Mouse (Mus musculus) liver, postnatal 0 days (tissue): ENCODE data around the gene Natd1. TPM values are rescaled to one million over a fixed set of nuclear protein-coding genes. Genes with fewer than 3 reads are reported as not detected.

Experiments used
- ATAC-seq: fragments of 200-750 bp; cut with Nextera tagmentation; 2 replicates; pipeline ENCODE4 v1.8.0; 2017; ENCODE audit warnings: mild to moderate bottlenecking, moderate library complexity
- DNase-seq: peaks from one replicate; pipeline ENCODE4 v3.0.0-alpha.2; 2016
- H3K27ac ChIP-seq: fragments of 300-500 bp; sonication (generic); 2 replicates; pipeline ENCODE4 v1.5.1; 2014; ENCODE audit warnings: antibody characterized with exemption, moderate library complexity, mild to moderate bottlenecking, low read depth
- H3K27me3 ChIP-seq: fragments of 300-500 bp; sonication (generic); 2 replicates; pipeline ENCODE4 v1.6.1; 2014; ENCODE audit warnings: low read length, control low read depth, mixed read lengths; ENCODE audit not compliant: insufficient read depth
- H3K36me3 ChIP-seq: fragments of 300-500 bp; sonication (generic); replicated peaks from 2 replicates; pipeline ENCODE4 v1.6.1; 2014; ENCODE audit warnings: mild to moderate bottlenecking, control low read depth, low read length, moderate library complexity, mixed read lengths; ENCODE audit not compliant: insufficient read depth
- H3K4me1 ChIP-seq: fragments of 300-500 bp; sonication (generic); 2 replicates; pipeline ENCODE4 v1.6.1; 2014; ENCODE audit warnings: antibody characterized with exemption, mild to moderate bottlenecking, control low read depth; ENCODE audit not compliant: insufficient read depth
- H3K4me2 ChIP-seq: fragments of 300-500 bp; sonication (generic); 2 replicates; pipeline ENCODE4 v1.6.1; 2014; ENCODE audit warnings: low read depth, mild to moderate bottlenecking, low read length, moderate library complexity, mixed read lengths
- H3K4me3 ChIP-seq: fragments of 300-500 bp; sonication (generic); 2 replicates; pipeline ENCODE4 v1.5.1; 2014; ENCODE audit warnings: low read depth, low read length
- H3K9ac ChIP-seq: fragments of 300-500 bp; sonication (generic); replicated peaks from 2 replicates; pipeline ENCODE4 v1.6.1; 2014; ENCODE audit warnings: mild to moderate bottlenecking, moderate library complexity
- H3K9me3 ChIP-seq: fragments of 300-500 bp; sonication (generic); 2 replicates; pipeline ENCODE4 v1.6.1; 2016; ENCODE audit warnings: mild to moderate bottlenecking, control low read depth, low read length, mixed read lengths
- CTCF ChIP-seq: sonication (generic); IDR thresholded peaks from 2 replicates; pipeline ENCODE4 v1.5.1; 2016; ENCODE audit warnings: antibody characterized with exemption, low read depth
- EP300 ChIP-seq: IDR thresholded peaks from 2 replicates; pipeline ENCODE4 v1.6.1; 2016; ENCODE audit warnings: antibody characterized with exemption, low read depth, mild to moderate bottlenecking
- WGBS: fragments of 180-500 bp; shearing (Covaris S2); extraction: QIAGEN DNeasy Blood & Tissue Kit; methylation state at CpG from one replicate; pipeline ENCODE4 v1.1.7; 2014; ENCODE audit not compliant: insufficient replicate concordance; 5-methylcytosine and 5-hydroxymethylcytosine counted together
- polyA plus RNA-seq: library from polyadenylated mRNA; unstranded; fragments of >200 nt; fragmentation: Nextera tagmentation; extraction: Ambion mirVana; gene quantifications from 2 replicates; pipeline ENCODE4 v1.2.1, GENCODE M21; 2015

Gene Natd1
- 6.0 and 6.2 TPM in 2 replicates for polyA plus RNA-seq

DNA sequence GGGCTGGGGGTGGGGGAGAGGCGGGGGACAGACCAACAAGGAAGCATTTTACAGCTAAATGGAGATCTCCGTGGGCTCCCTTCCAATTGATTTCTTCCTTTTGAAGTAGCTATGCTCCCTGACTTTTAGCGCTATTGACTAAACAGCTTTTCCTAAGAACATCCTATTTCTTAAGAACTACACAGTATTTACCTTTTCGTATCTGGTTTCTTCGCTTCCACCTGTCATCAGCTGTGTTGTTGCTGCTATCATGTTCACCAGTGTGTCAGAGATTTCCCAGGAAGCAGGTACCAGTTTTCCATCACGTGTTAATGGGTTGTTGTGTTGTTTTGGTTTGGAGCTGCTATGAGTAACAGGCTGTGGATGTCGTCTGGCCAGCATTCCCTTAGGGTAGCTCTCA is at the start of gene Natd1:
Gene Natd1 (minus strand): TSS at position 260 of the 400 bp plus-strand sequence.
- H3K4me1 ChIP-seq = peaks cover 23% of the 10 kb centered on the region
- no peaks in the 10 kb centered on the region for H3K9me3 ChIP-seq
- peak within 1 kb of the TSS; percentile 88 for H3K4me3 ChIP-seq
- TF ChIP-seq EP300 = no peak
- TF ChIP-seq CTCF = no peak
- H3K27me3 ChIP-seq = no peaks in the 10 kb centered on the region
- H3K4me2 ChIP-seq = peak within 1 kb of the TSS; percentile 77
- H3K9ac ChIP-seq = peak within 1 kb of the TSS; percentile 81
- H3K27ac ChIP-seq = peak within 1 kb of the TSS; percentile 82
- no peak for DNase-seq
- H3K36me3 ChIP-seq = no peaks in the 10 kb centered on the region
- WGBS = 43% methylated on average over 7 of the region's 7 CpGs
- ATAC-seq = no peak

DNA sequence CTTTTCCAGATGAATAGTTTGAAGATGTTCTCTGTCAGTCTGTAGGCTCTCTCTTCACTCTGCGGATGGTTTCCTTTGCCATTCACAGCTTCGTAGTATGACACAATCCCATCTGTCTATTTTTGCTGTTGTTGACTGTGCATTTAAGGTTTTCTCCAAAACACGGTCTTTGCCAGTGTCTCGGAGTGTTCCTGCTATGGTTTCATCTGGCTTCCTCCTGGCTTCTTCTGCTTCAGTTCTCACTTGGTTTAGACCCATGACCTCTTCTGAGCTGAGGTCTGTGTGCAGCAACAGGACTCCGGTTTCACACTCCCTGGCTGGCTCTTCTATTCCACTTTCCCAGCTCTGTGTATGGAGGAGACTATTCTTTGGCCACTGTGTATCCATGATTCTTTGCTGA is 48.2 kb upstream of the Natd1 start:
- Histone ChIP-seq H3K36me3 (no peaks in the 10 kb centered on the region), H3K4me1 (no peaks in the 10 kb centered on the region), H3K9ac (no peak overlapping the region), H3K9me3 (no peaks in the 10 kb centered on the region), H3K27ac (no peak overlapping the region), H3K27me3 (no peaks in the 10 kb centered on the region), H3K4me3 (no peak overlapping the region), H3K4me2 (no peak overlapping the region)
- ATAC-seq (no peak), DNase-seq (no peak)
- TF ChIP-seq CTCF (no peak), EP300 (no peak)
- 71% methylated on average over 5 of the region's 5 CpGs for WGBS

DNA sequence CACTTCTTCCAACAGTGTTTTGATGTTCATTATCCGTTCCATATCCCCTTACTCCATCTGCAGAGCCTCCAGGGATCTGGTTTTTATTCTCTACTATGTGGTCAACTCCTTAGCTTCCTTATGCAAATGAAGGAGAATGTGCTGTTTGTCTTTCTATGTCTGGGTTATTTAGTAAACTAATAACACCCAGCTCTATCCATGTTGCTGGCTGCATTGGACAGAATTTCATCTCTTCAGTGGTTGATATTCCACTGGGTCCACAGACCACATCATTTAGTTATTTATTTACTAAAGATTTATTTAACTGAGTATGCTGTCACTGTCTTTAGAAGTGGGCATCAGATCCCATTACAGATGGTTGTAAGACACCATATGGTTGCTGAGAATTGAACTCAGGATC is 46.6 kb upstream of the Natd1 start:
- ATAC-seq (no peak), DNase-seq (no peak)
- TF ChIP-seq CTCF (no peak), EP300 (no peak)
- no peaks in the 10 kb centered on the region for H3K36me3 ChIP-seq
- H3K27ac ChIP-seq = no peak overlapping the region
- H3K9ac ChIP-seq = no peak overlapping the region
- H3K27me3 ChIP-seq = no peaks in the 10 kb centered on the region
- no peak overlapping the region for H3K4me2 ChIP-seq
- no peak overlapping the region for H3K4me3 ChIP-seq
- H3K4me1 ChIP-seq = no peaks in the 10 kb centered on the region
- H3K9me3 ChIP-seq = no peaks in the 10 kb centered on the region
- WGBS = 33% methylated on average over 1 of the region's 1 CpGs

- no peaks in the 10 kb centered on the region for H3K9me3 ChIP-seq
- WGBS = 85% methylated on average over 4 of the region's 4 CpGs
- no peak overlapping the region for H3K4me2 ChIP-seq
- no peaks in the 10 kb centered on the region for H3K36me3 ChIP-seq
- no peak overlapping the region for H3K4me3 ChIP-seq
- ATAC-seq = no peak
- TF ChIP-seq EP300 (no peak), CTCF (no peak)
- H3K4me1 ChIP-seq = peaks cover 4% of the 10 kb centered on the region
- DNase-seq = no peak
- H3K27ac ChIP-seq = no peak overlapping the region
- H3K9ac ChIP-seq = no peak overlapping the region
- no peaks in the 10 kb centered on the region for H3K27me3 ChIP-seq
These were observed 44.4 kb upstream of the Natd1 start for GRCm38 (mm10) chr11:60958948-60959347.

DNA sequence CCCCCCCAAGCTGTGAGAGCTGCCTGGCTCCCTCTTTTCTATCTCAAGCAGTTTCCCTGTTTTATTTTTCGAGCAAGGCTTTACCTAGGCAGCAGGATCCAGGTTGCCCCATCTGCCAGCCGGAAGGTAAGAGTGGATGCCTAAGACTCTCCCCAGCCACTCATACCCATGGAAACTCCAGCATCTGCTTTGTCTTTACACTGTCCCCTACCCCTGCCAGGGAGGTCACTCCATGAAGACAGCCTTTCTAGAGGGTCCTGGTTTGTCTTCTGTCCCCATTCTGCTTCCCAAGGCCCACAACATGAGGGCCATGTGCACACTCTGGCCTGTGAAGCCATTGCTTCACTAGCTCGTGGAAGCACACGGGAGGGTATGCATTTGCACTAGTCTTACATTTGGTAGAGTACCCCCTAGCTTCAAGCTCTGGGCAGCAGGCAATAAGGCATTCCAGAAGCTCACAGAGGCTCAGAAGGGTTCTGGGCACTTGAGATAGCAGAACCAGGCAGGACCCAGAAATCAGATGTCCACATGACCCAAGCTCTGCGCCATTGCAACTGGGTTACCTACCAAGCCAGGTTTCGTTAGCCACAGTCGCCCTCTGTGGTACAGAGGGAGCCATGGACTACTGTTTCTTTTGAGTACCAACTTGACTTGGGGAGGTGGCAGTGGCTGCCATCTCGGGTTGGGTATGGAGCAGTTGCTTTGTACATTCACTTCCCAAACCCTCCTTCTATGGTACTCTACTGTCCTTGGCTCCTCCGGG is 41.3 kb upstream of the Natd1 start:
- Histone ChIP-seq H3K4me3 (no peak overlapping the region), H3K9me3 (no peaks in the 10 kb centered on the region), H3K27ac (no peak overlapping the region), H3K9ac (no peak overlapping the region), H3K4me2 (no peak overlapping the region), H3K4me1 (peaks cover 8% of the 10 kb centered on the region), H3K27me3 (no peaks in the 10 kb centered on the region), H3K36me3 (peaks cover 26% of the 10 kb centered on the region)
- WGBS = 73% methylated on average over 9 of the region's 9 CpGs
- ATAC-seq = no peak
- TF ChIP-seq CTCF (no peak), EP300 (no peak)
- DNase-seq = no peak

DNA sequence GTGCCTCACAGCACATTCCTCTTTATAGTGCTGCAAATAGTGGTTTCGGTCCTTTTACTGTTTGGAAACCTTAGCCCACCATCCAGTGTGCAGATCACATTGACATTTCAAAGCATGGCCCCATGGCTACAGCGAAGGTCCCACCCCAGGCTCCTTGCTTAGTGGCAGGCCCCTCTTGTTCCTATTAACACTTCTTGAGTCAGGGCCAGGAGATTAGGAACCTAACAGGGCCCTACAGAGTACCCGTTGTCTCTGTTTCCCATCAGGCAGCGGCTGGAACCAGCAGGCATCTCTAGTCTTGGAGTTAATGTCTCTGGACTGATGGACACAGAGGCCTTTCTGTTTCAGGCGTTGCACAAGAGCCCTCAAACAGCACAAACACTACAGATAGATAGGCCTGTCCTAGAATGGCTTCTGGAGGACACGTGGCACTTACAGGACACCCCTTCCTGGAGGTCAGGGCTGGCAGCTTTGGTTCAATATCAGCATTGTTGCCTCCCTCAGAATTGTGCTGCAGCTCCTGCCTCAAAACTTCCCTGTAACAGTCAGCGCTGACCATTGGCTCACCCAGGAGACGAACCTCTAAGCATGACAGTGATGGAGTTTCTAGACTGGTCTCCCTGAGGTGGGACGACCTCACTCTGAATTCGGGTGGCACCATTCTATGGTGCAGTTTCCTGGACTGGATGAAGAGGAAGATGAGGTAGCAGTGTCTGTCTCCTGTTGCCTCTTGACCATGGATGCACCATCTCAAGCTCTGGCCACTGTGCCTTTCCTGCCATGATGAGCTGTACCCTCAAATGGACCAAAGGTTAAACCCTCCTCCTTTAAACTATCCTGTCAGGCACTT is 39.9 kb upstream of the Natd1 start:
- H3K27me3 ChIP-seq = no peaks in the 10 kb centered on the region
- no peak for TF ChIP-seq EP300
- TF ChIP-seq CTCF = no peak
- no peaks in the 10 kb centered on the region for H3K9me3 ChIP-seq
- H3K4me2 ChIP-seq = 0 out of 2 replicates have a peak overlapping the region, but pooled peaks have one; percentile 4
- H3K36me3 ChIP-seq = peaks cover 36% of the 10 kb centered on the region
- no peak overlapping the region for H3K27ac ChIP-seq
- ATAC-seq = peak; percentile 77
- 78% methylated on average over 10 of the region's 10 CpGs for WGBS
- H3K4me3 ChIP-seq = no peak overlapping the region
- no peak overlapping the region for H3K9ac ChIP-seq
- DNase-seq = no peak
- peaks cover 8% of the 10 kb centered on the region for H3K4me1 ChIP-seq
